Mouse (Mus musculus) heart, adult 11 months (tissue): ENCODE results near the gene Prss21.

Experiments
- DNase-seq: peaks from one replicate; pipeline ENCODE4 v3.0.0; 2022

The Prss21 gene

DNA sequence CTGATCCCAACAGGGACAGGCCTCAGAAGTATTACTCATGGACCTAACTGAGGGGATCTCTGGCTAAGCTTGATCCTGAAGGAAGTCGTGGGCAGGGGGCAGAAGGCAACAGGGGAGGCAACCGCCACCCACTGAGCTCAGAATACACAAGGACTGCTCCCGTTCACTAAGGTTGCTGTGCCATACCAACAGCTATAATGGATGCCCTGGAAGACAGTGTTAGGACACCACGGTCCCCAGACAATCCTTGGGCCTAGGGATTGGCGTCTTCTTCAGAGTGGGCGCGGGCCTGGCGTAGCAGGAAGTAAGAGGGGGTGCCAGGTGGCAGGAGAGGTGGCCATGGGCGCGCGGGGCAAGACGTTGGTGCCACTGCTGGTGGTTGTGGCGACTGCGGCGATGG is at the start of gene Prss21:
Gene Prss21 (plus strand): TSS at position 301 of the 400 bp plus-strand sequence.
- no peak for DNase-seq

DNA sequence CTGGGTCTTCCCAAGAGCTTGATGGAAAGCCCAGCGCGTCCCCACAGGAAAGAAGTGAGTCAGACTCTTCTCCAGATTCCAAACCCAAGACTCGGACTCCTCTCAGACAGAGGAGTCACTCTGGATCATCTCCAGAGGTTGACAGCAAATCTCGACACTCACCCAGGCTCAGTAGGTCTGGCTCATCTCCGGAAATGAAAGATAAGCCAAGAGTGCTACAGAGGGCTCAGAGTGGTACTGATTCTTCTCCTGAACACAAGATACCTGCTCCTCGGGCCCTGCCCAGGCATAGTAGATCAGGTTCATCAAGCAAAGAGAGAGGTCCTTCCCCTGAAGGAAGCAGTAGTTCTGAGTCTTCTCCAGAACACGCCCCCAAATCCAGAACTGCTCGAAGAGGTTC is 49.3 kb upstream of the Prss21 start:
- DNase-seq: peak; percentile 76

DNA sequence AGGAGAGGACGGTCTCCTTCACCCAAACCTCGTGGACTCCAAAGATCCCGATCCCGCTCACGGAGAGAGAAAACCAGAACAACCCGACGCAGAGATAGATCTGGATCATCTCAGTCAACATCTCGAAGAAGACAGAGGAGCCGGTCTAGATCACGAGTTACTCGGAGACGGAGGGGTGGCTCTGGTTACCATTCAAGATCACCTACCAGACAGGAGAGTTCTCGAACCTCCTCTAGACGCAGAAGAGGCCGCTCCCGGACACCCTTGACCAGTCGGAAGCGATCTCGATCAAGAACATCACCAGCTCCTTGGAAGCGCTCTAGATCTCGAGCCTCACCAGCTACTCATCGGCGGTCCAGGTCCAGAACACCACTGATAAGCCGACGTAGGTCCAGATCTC is 48.6 kb upstream of the Prss21 start:
- peak; percentile 91 for DNase-seq

DNA sequence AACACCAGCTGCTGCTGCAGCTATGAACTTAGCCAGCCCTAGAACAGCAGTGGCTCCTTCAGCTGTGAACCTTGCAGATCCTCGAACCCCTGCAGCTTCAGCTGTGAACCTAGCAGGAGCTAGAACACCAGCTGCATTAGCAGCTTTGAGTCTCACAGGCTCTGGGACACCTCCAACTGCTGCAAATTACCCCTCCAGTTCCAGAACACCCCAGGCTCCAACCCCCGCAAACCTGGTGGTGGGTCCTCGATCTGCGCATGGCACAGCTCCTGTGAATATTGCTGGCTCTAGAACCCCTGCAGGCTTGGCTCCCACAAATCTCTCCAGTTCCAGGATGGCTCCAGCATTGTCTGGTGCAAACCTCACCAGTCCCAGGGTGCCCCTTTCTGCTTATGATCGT is 47.1 kb upstream of the Prss21 start:
- DNase-seq: no peak

DNA sequence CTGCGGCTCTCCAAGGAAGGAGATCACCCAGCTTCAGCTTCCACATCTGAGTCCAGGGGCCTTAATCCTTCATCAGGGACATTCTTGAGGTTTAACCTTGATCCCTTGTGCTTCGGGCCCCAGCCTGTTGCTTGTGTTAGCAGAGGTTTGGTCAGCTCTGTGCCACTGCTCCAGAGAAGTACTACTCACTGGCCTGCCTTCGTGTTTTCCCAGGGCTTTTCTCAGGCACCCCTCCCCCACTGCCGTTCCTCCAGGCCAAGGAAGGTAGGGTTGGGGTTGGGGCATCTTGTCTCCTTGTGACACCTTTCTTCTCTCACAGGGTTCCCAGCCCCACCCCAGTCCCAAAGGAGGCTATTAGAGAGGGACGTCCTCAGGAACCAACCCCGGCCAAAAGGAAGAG is 45.8 kb upstream of the Prss21 start:
- DNase-seq: no peak

DNA sequence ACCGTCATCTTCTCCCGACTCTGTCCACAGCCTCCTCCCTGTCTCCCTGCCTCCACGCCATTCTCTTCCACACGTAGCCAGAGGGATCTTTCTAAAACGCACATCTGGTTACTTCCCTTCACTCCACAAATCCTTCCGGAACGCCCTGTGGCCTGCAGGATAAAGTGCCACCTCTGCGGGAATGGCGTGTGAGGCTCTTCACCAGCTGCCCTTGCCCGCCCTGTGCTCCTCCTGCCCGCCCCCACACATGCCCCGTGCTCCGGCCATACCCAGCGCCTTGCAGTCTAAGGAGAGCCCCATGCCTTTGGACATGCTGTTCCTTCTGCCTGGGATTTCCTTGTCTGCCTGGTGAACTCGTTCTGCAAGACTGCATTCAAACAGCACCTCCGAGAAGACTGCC is 44.8 kb upstream of the Prss21 start:
- DNase-seq: no peak

- no peak for DNase-seq
These were observed 44.2 kb upstream of the Prss21 start for GRCm38 (mm10) chr17:23823614-23824013.

DNA sequence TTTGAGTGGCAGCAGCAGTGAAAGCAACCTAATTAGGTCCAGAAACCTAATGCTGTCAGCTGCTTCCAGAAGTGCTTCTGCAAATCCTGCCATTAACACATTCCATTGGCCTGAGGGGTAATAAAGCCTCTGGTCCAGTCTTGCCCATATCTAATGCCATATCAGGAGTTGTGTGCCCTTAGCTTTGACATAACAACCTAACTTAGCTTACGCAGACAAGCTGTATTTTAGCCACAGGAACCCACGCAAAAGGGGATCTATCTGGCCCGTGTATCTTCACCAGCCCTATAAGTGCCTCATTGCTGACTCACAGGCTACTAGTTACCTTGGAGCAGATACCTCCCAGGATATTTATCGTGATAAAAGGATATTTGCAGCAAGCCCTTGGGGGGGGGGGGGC is 42.3 kb upstream of the Prss21 start:
- DNase-seq: no peak

DNA sequence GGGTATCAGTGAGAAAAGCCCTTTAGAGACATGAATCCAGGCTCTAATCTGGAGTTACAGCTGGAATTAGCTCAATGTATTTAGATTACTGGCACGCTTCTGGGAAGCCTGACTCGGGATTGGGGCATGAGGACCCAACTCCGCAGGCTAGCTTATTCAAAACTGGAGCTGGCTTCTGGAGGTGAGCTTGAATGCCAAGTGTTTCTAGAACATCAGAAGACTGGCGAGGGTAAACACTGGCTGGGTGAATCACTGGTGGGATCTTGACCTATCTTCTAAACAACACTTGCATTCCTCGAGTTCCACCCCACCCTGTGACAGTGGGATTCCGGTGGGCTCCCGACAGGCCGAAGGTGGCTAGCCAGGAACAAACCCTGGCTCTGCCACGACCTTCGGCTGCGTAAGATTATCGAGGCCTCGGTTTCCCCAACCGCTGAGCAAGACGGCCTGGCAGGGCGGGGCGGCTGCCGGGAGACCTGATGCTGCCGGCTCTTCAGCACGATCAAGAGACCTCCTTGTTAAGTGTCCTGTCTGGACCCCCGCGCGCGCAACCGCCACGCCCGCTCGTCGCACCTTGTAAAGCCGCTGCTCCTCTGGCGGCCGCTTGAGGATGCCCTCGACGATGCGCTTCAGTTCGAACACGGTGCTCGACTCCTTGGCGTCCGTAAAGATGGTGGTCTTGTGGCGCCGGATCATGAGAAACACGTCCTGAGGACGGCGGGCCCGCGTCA is 39.4 kb upstream of the Prss21 start:
- peak; percentile 97 for DNase-seq

GRCm38 (mm10) chr17:23829064-23829619 is 38.7 kb upstream of the Prss21 start, which contains the start of gene Elob:
Elob (minus strand) TSS chr17:23829136.
- peak; percentile 99 for DNase-seq

DNA sequence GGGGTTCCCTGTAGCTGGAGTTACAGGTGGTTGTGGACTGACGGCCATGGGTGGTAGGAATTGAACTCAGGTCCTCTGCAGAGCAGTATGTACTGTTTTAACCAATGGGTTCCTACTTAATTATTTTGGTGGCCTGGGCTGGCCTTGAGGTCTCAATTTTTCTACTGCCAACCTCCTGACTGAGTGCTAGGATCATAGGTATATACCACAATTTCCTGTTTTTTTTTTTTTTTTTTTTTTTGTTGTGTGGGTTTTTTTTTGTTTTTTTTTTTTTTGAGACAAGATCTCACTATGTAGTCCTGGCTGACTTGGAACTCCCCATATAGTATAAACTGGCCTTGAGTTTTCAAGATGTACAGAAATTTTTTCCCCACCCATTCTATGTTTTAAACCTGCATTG is 36.7 kb upstream of the Prss21 start:
- no peak for DNase-seq

DNA sequence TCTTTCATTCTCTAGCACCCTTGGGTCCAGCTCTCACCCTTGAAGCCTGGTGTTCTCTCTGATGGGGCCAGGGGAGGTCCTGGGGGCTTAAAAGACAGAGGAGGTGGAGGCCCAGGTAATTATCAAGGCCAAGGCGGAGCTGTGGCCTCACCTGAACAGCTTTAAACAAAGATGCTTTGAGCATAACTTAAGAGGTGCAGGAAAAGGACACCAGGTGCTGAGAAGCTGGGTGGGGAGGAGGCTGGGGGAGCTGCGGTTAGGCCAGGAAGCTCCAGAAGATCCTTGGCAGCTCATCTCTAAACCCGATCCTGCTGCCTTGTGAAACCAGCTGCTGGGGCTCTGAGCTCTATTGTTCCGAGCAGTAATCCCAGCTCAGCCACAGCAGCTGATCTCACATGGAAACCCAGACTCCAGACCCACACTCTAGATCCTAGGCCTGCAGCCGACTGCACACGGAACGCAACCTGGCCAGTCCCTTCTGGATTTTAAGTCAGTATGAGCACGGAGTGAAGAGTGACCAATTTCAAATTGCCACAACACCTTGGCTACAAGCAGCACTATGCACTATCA is 31.8 kb upstream of the Prss21 start, which contains the start of gene Prss33:
Gene Prss33 (minus strand): TSS at position 51 of the 570 bp plus-strand sequence.
- DNase-seq: no peak

DNA sequence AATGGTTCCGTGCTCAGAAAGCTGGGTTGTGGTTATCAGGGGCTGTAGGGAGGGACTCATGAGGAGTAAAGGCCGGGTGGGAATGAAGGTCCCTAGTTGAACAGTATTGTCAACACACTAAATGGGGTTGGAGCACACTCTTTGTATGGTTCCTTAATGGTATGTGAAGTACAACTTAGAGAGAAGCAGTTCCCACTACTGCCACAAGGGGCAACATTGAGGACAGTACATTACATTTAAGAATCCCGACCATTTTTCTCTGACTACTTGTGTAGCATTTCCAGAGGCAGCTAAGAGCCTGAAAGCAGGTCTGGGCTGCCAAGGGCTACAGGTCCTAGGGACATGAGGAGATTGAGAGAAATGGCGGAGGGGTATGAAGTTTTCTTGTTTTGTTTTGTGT is 26.7 kb upstream of the Prss21 start:
- peak; percentile 82 for DNase-seq

DNA sequence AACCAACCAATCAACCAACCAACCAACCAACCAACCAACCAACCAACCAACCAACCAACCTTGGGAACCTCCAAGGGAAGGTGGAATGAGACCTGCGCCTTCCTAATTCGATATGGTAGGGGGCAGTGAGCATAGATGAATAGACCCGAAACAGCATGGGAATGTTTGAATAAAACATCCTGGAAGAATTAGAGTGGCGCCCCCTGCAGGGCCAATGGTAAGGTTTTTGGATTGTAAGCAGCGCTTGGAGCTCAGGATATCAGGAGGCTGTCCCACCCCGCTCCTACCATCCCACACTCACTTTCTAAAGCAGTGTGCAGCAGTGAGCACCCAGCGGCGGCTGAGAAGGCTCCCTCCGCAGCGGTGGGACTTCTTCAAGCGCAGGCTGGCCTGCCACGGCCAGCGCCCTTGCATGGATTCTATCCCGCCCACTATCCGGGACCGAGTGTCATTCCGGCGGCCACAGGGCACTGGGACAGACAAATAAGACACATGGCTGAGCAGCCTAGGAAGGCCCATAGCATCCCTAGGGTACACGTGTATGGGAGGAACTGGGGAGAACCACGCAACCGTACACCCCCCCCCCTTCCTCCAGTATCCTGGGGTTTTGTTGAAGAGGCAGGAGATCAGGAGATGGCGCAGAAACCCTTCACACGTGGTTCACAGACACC is 24.6 kb upstream of the Prss21 start:
- DNase-seq: peak; percentile 85

DNA sequence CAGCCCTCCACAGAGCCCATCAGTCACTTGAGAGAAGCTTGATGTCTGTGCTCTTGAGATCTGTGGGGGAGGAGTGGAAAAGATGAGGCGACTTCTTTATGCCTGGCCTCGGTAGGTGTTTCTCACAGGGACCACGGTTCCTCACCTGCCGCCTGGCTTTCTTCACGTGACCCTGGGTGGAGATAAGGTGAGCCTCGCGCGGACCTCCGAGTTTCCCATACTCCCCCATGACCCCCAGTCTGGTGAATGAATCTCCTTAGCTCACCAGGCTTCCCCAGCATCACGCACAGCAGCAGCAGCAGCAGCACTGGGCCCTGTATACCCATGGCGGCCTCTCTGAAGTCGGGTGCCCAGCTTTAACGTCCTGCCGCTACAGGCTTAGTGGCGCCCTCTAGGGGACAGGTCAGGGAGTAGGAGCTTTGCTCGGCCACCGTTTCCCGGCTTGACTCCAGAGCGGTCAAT is 24.0 kb upstream of the Prss21 start, which contains the start of the genes Prss32 and Prss41:
Gene Prss32 (plus strand): TSS at position 44 of the 462 bp plus-strand sequence.
Gene Prss41 (minus strand): TSS at position 361 of the 462 bp plus-strand sequence.
- DNase-seq: peak; percentile 92

DNA sequence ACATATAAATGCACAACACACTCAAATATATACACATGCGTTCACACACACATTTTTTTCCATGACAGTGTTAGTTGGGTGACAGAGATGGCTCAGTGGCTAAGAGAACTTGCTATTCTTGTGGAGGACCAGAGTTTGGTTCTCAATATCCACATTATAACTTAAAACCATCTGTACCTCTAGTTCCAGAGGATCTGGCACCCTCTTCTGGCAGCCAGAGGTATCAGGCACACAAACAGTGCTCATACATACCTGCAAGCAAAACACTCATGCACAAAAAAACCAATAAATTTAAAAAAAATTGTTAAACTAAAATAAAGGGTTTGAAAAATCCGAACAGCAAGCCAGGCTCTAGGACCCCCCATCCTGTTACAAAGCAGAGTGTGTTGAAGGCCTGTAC is 17.8 kb upstream of the Prss21 start:
- no peak for DNase-seq

GRCm38 (mm10) chr17:23850853-23851749 is 16.8 kb upstream of the Prss21 start:
- peak; percentile 88 for DNase-seq

DNA sequence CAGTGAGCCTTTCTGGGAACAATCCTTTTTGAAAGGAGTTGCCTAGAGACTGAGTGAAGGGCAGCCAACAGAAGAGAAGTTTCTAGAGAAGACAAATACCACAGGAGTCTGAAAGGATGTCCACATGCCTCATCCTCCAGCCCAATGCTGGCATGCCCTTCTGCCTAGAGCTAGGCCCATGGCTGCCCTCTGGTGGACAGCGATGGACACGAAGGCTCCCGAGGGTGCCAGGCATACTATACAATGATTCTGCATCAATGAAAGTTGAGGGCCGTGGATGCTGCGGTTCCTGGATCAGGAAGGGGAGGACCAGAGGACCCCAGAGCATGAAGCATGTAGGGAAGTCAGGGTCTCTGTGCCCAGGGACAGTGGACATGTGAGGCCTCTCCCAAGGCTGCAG is 14.6 kb upstream of the Prss21 start:
- DNase-seq: peak; percentile 90

- DNase-seq: peak; percentile 87
These were observed 13.6 kb upstream of the Prss21 start for GRCm38 (mm10) chr17:23854229-23854765.

DNA sequence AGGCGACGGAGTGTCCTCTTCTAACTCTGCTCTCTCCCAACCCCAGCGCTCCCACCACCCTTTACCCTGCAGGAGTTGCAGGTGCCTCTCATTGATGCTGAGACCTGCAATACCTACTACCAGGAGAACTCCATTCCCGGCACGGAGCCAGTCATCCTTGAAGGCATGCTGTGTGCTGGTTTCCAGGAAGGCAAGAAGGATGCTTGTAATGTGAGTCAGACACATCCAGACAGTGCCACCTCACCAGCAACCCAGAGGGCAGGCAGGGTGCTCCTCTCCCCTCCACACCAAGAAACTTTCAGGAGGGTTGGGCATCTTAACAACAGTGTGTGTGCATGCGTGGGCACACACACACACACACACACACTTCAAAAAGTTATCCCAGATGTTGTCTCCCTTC is 10.7 kb upstream of the Prss21 start:
- DNase-seq: peak; percentile 82

GRCm38 (mm10) chr17:23857913-23858312 is 9.9 kb upstream of the Prss21 start:
- DNase-seq: no peak

GRCm38 (mm10) chr17:23862926-23863325 is 4.9 kb upstream of the Prss21 start:
- peak; percentile 81 for DNase-seq
